Mouse (Mus musculus) neutrophil, adult 83 days (primary cell): ENCODE data around the gene Fndc1. TPM values are rescaled to one million over a fixed set of nuclear protein-coding genes. Genes with fewer than 3 reads are reported as not detected.

Experiments
- total RNA-seq, 2 experiments: library from RNA; stranded (reverse); gene quantifications; one replicate each; pipeline ENCODE4 v1.2.4; 2023

The Fndc1 gene
- total RNA-seq: not detected

DNA sequence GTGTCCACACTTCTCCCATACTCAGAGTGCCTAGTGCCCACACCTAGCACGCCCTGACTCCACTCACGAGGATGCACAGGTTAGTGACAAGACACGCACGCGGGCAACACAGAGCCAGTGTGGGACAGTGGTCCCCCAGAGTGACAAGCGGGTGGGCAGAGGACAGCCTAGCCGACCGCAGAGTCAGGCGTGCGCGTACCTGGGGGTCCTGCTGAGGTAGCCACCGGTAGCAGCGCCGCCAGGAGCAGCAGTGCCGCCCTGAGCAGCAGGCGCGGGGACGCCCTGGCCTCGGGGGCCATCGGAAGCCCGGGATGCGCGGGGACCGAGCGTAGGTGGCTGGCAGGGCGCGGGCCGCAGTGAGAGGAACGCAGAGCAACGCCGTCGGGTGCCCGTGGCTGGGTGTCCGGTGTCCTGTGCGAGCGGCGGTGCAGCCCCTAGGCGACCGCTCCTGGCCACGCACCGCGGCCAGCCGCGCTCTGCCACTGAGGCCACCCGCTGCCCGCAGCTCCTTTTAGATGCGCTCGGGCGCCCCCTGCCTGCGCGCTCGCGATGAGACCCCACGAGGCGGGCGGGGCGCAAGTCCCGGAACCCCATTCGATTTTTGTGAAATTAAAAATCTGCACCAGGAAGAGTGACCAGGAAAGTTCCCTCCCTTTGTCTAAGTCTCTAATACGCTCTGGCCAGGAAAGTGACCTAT is at the start of gene Fndc1:
Gene Fndc1, minus strand, starts transcription at position 484 of the 697 bp plus-strand sequence.

Other genes starting within 250 kb of the Fndc1 start
- 10 to 100 TPM; 61.9 to 85.9 TPM for gene Tagap, start 98.7 kb upstream of the Fndc1 start, total RNA-seq
- 10 to 100 TPM; 23.0 to 26.2 TPM for gene Rsph3a, start 118.3 kb upstream of the Fndc1 start, total RNA-seq